Mouse (Mus musculus): ENCODE measurements around the gene Vps36. TPM values are rescaled to one million over a fixed set of nuclear protein-coding genes. Genes with fewer than 3 reads are reported as not detected.

Gene Vps36
- total RNA-seq (2015; ENCODE audit: low replicate concordance): 7.1 and 7.2 TPM in 2 replicates
- total RNA-seq (2017; ENCODE audit: low replicate concordance): 6.0 and 6.1 TPM in 2 replicates

GRCm38 (mm10) chr8:22192660-22193431 is at the start of gene Vps36:
Gene Vps36 (plus strand): TSS chr8:22192809.
- ATAC-seq (replicated peaks; ENCODE audit: low FRiP score, poor library complexity, severe bottlenecking): peak; percentile 94

- peak; percentile 56 for ATAC-seq (replicated peaks; ENCODE audit: low FRiP score, poor library complexity, severe bottlenecking)
These were observed 48.7 kb upstream of the Vps36 start for GRCm38 (mm10) chr8:22143764-22144491.

GRCm38 (mm10) chr8:22145831-22146230 is 46.8 kb upstream of the Vps36 start:
- no peak for ATAC-seq (replicated peaks; ENCODE audit: low FRiP score, poor library complexity, severe bottlenecking)

- ATAC-seq (replicated peaks; ENCODE audit: low FRiP score, poor library complexity, severe bottlenecking): no peak
These were observed 44.8 kb upstream of the Vps36 start for GRCm38 (mm10) chr8:22147706-22148366.

GRCm38 (mm10) chr8:22148367-22148740 is 44.3 kb upstream of the Vps36 start:
- ATAC-seq (replicated peaks; ENCODE audit: low FRiP score, poor library complexity, severe bottlenecking): 0 out of 2 replicates have a peak, but pooled peaks have one; percentile 25

- ATAC-seq (replicated peaks; ENCODE audit: low FRiP score, poor library complexity, severe bottlenecking): no peak
These were observed 42.8 kb upstream of the Vps36 start for GRCm38 (mm10) chr8:22149643-22150344.

- ATAC-seq (replicated peaks; ENCODE audit: low FRiP score, poor library complexity, severe bottlenecking): no peak
These were observed 42.3 kb upstream of the Vps36 start for GRCm38 (mm10) chr8:22150345-22150663.

GRCm38 (mm10) chr8:22162206-22162605 is 30.4 kb upstream of the Vps36 start:
- no peak for ATAC-seq (replicated peaks; ENCODE audit: low FRiP score, poor library complexity, severe bottlenecking)

GRCm38 (mm10) chr8:22164431-22164830 is 28.2 kb upstream of the Vps36 start:
- no peak for ATAC-seq (replicated peaks; ENCODE audit: low FRiP score, poor library complexity, severe bottlenecking)

- ATAC-seq (replicated peaks; ENCODE audit: low FRiP score, poor library complexity, severe bottlenecking): 0 out of 2 replicates have a peak, but pooled peaks have one; percentile 23
These were observed 27.1 kb upstream of the Vps36 start for GRCm38 (mm10) chr8:22165251-22166079.

GRCm38 (mm10) chr8:22166080-22166603 is 26.5 kb upstream of the Vps36 start, which contains the start of gene Nek3:
Gene Nek3 (minus strand): TSS chr8:22166435.
- ATAC-seq (replicated peaks; ENCODE audit: low FRiP score, poor library complexity, severe bottlenecking): peak; percentile 92

GRCm38 (mm10) chr8:22169167-22169566 is 23.4 kb upstream of the Vps36 start:
- ATAC-seq (replicated peaks; ENCODE audit: low FRiP score, poor library complexity, severe bottlenecking): no peak

GRCm38 (mm10) chr8:22175966-22176365 is 16.6 kb upstream of the Vps36 start:
- ATAC-seq (replicated peaks; ENCODE audit: low FRiP score, poor library complexity, severe bottlenecking): no peak

- ATAC-seq (replicated peaks; ENCODE audit: low FRiP score, poor library complexity, severe bottlenecking): peak; percentile 87
These were observed 7.7 kb upstream of the Vps36 start for GRCm38 (mm10) chr8:22184884-22185283.

GRCm38 (mm10) chr8:22185431-22186397 is 6.9 kb upstream of the Vps36 start, which contains the start of gene Ckap2:
Gene Ckap2 (minus strand): TSS chr8:22185819.
- ATAC-seq (replicated peaks; ENCODE audit: low FRiP score, poor library complexity, severe bottlenecking): peak; percentile 87

GRCm38 (mm10) chr8:22193432-22194010 is 912 bp downstream of the Vps36 start:
- ATAC-seq (replicated peaks; ENCODE audit: low FRiP score, poor library complexity, severe bottlenecking): peak; percentile 50

- ATAC-seq (replicated peaks; ENCODE audit: low FRiP score, poor library complexity, severe bottlenecking): no peak
These were observed 5.3 kb downstream of the Vps36 start for GRCm38 (mm10) chr8:22197914-22198313.
